Mouse (Mus musculus) CD4-positive, CD25-positive, alpha-beta regulatory T cell (primary cell): ENCODE results near the gene Olfr1427. TPM values are rescaled to one million over a fixed set of nuclear protein-coding genes. Genes with fewer than 3 reads are reported as not detected.

ENCODE experiments used
- polyA plus RNA-seq: library from polyadenylated mRNA; unstranded; fragments of 100-300 nt; shearing (Covaris generic); gene quantifications from one replicate; pipeline ENCODE4 v1.2.1, GENCODE M21; 2017

Olfr1427 gene
- polyA plus RNA-seq = not detected

DNA sequence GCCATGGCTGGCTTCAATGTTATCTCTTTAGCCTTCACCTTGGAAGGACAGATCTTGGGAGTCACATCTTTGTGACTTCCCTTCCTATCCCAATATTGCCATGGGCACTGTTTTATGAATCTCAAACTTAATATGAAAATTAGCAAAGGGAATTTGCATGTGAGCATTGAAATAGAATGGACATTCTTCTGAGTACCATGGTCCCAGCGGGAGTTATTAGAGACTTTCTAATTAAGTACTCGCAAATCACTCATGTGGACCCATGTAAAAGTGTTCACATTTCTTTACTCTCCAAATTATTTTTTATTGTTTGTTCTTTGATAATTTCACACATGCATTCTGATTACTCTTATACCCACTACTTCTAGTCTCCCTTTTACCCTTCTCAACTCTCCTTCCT is at the start of gene Olfr1427:
Olfr1427 (minus strand) TSS at position 101 of the 400 bp plus-strand sequence.

DNA sequence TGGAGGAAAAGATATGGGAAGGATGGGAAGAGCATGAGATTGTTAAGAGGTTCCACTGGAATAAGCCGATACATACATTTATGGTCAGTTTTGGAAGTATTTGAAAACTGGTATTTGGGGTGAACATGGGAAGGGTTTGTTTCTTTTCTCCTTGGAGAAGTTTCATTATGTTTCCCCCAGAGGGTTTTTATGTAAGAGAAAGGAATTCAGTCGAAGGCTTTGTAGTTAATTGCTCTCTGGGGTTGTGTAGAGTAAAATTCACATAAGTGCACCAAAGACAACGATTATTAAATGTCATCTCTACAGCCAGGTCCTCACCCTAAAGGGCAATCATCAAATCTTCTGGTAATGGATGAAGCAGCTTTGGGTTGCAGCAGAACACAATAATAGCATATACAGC is 20.0 kb upstream of the Olfr1427 start, which contains the start of gene Olfr76:
Olfr76 (minus strand) TSS at position 101 of the 400 bp plus-strand sequence.

DNA sequence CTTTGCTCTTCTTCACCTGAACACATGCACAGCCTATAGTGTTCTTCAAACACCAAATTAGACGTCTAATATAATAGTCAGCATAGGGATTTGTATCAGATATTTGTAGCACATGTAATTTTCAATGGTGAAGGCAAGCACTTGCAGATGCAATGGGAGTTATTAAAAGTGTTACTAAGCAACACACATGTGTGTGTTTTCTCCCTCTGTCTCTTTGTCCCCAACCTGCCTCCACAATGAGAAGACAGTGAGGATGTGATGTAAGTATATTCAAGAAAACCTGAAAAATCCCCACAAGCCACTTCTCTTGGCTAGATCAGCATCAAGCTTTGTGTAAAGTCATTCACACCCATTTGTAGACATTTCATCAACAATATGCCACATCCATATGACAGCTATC is 12.7 kb upstream of the Olfr1427 start, which contains the start of gene Olfr1428:
Olfr1428 (minus strand) TSS at position 101 of the 400 bp plus-strand sequence.

DNA sequence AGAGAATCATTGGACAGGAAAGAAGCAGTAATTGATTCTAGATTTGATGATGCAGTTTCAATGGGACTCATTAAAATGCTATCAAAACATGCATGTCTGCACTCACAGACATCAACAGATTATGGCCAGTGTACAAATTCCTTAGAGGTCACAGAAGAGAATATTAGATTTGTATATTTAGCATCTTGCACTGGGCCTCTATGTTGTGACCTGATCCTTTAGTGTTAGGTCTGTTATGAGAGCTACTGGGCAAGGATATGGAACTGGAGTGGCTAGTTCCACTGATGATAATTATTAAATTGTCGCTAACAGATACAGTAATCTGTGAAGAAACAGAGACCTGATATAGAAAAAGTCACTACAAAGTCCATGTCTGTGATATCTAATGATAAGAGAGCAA is 11.2 kb downstream of the Olfr1427 start, which contains the start of gene Olfr1426:
Olfr1426 (minus strand) TSS at position 101 of the 400 bp plus-strand sequence.

DNA sequence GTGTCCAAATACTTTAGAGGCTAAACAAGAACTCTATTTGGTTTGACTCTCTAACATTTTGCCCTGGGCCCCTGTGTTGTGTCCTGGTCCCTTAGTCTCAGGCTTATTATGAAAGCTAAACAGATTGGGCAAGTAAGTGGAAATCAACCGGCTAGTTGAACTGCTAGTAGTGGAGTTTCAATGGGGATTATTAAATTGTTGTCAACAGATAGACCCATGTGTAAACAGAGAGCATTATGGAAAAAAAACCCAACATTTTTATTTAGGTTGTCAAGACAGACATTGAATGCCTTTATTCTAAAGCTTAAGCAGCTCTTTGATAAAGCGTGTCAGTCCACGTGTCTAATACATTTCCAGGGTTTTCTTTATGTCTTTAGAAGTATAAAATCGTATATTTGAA is 25.5 kb downstream of the Olfr1427 start, which contains the start of gene Olfr1425:
Olfr1425 (minus strand) TSS at position 101 of the 400 bp plus-strand sequence.

DNA sequence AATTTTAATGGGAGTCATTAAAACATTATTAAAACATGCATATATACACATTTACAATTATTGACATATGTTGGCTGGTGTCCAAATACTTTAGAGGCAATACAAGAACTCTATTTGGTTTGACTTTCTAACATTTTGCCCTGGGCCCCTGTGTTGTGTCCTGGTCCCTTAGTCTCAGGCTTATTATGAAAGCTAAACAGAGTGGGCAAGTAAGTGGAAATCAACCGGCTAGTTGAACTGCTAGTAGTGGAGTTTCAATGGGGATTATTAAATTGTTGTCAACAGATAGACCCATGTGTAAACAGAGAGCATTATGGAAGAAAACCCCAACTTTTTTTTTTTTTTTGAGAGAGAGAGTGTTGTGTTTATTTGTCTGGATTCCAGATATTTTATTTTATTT is 40.6 kb downstream of the Olfr1427 start, which contains the start of gene Olfr1424:
Olfr1424 (minus strand) TSS at position 101 of the 400 bp plus-strand sequence.

Other genes starting within 250 kb of the Olfr1427 start
- gene Olfr1418, start 242.3 kb downstream of the Olfr1427 start, polyA plus RNA-seq = 0.11 TPM
- not detected for gene Olfr1419, start 228.2 kb downstream of the Olfr1427 start, polyA plus RNA-seq
- gene Olfr1420, start 216.8 kb downstream of the Olfr1427 start, polyA plus RNA-seq = not detected
- 22.5 TPM for gene Patl1, start 190.9 kb downstream of the Olfr1427 start, polyA plus RNA-seq
- gene Osbp, start 137.4 kb downstream of the Olfr1427 start, polyA plus RNA-seq = 46.5 TPM
- 0.04 TPM for gene Olfr1423, start 62.0 kb downstream of the Olfr1427 start, polyA plus RNA-seq
- gene Olfr1424, start 40.7 kb downstream of the Olfr1427 start, polyA plus RNA-seq = not detected
- not detected for gene Olfr1425, start 25.6 kb downstream of the Olfr1427 start, polyA plus RNA-seq
- gene Olfr1426, start 11.3 kb downstream of the Olfr1427 start, polyA plus RNA-seq = not detected
- not detected for gene Olfr1428, start 12.6 kb upstream of the Olfr1427 start, polyA plus RNA-seq
- gene Olfr76, start 19.9 kb upstream of the Olfr1427 start, polyA plus RNA-seq = 0.06 TPM
- gene Olfr1555-ps1, start 66.8 kb upstream of the Olfr1427 start, polyA plus RNA-seq = 0.23 TPM
- gene Olfr1431, start 97.3 kb upstream of the Olfr1427 start, polyA plus RNA-seq = not detected
- not detected for gene Olfr1432, start 129.3 kb upstream of the Olfr1427 start, polyA plus RNA-seq
- not detected for gene Olfr262, start 138.3 kb upstream of the Olfr1427 start, polyA plus RNA-seq
- not detected for gene Olfr235, start 157.7 kb upstream of the Olfr1427 start, polyA plus RNA-seq
- gene Olfr1434, start 176.5 kb upstream of the Olfr1427 start, polyA plus RNA-seq = not detected
- not detected for gene Olfr1436, start 195.8 kb upstream of the Olfr1427 start, polyA plus RNA-seq
- 0.11 TPM for gene Olfr1437, start 221.8 kb upstream of the Olfr1427 start, polyA plus RNA-seq
- gene Olfr1438-ps1, start 232.6 kb upstream of the Olfr1427 start, polyA plus RNA-seq = not detected